Mouse (Mus musculus): Measurements from ENCODE around the gene Rpain. TPM values are rescaled to one million over a fixed set of nuclear protein-coding genes. Genes with fewer than 3 reads are reported as not detected.
A peak's percentile ranks its signal among the peaks of the same experiment; 100 is the strongest.

The Rpain gene
- total and polyA plus RNA-seq, 3 experiments = 54.1 to 80.6 (median 64.6) TPM

DNA sequence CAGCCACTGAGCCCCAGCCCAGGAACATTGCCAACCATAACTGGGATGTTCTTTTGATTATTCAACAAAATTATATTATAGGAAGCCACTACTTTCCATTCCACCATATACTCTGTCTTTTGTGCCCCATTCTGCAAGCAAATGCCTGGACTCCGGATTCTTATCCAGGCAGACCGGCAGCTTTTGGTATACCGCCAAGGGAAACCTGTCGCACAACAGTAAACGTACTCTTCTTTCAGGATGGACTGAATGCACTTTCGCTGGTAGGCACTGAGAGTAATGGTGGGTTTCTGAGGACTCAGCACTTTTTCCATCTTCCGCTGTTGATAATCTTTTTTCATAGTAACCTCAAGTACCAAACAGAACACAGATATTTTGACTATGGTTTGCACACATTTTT is 26.4 kb upstream of the Rpain start:
- Histone ChIP-seq H3K27me3 (replicated peaks) (no peaks in the 10 kb centered on the region), H3K9ac (ENCODE audit: insufficient read depth, low read depth) (no peak overlapping the region), H3K9me3 (replicated peaks; ENCODE audit: low read length) (no peaks in the 10 kb centered on the region), H3K4me3 (replicated peaks in 1 of 3; ENCODE audit: low read depth in 2 of 3, low read length in 2 of 3, poor library complexity in 1 of 3) (no peak overlapping the region), H3K36me3 (replicated peaks in 1 of 2; ENCODE audit: control insufficient read depth in 1 of 2, insufficient read depth in 1 of 2, low read length in 1 of 2) (peaks cover 71 to 95% of the 10 kb centered on the region in 2 experiments), H3K79me2 (replicated peaks; ENCODE audit: control insufficient read depth, extremely low read depth, insufficient read depth, poor library complexity, severe bottlenecking) (0 out of 2 replicates have a peak, but pooled peaks cover 4% of the 10 kb centered on the region), H3K27ac (ENCODE audit: insufficient read depth, low read depth) (no peak overlapping the region), H3K4me1 (ENCODE audit: control insufficient read depth in 1 of 2, insufficient read depth in 2 of 2) (peaks cover 0 to 6% of the 10 kb centered on the region in 2 experiments; a peak in 1 of 4 replicates), H3K4me2 (ENCODE audit: insufficient read depth, low read depth, poor library complexity, severe bottlenecking) (no peak overlapping the region)
- DNase-seq (ENCODE audit: extremely low read depth) = no peak
- TF ChIP-seq MAFK (IDR thresholded peaks at IDR 0.05; ENCODE audit: insufficient replicate concordance, low read length) (peak; percentile 67), JUND (conservative IDR thresholded peaks at IDR 0.05; ENCODE audit: low read depth, low read length) (no peak), TBP (conservative IDR thresholded peaks at IDR 0.05; ENCODE audit: low read depth, low read length) (no peak)
- dilution Hi-C loops (cut with MboI; ENCODE audit: extremely low pct_ligation_motif_present, extremely low pct_unique_long_range_greater_than_20kb, low sequenced_read_pairs) = no loop called here
- in situ Hi-C loops (cut with MboI; ENCODE audit: low pct_ligation_motif_present, low pct_unique_long_range_greater_than_20kb, low sequenced_read_pairs) = no loop called here

DNA sequence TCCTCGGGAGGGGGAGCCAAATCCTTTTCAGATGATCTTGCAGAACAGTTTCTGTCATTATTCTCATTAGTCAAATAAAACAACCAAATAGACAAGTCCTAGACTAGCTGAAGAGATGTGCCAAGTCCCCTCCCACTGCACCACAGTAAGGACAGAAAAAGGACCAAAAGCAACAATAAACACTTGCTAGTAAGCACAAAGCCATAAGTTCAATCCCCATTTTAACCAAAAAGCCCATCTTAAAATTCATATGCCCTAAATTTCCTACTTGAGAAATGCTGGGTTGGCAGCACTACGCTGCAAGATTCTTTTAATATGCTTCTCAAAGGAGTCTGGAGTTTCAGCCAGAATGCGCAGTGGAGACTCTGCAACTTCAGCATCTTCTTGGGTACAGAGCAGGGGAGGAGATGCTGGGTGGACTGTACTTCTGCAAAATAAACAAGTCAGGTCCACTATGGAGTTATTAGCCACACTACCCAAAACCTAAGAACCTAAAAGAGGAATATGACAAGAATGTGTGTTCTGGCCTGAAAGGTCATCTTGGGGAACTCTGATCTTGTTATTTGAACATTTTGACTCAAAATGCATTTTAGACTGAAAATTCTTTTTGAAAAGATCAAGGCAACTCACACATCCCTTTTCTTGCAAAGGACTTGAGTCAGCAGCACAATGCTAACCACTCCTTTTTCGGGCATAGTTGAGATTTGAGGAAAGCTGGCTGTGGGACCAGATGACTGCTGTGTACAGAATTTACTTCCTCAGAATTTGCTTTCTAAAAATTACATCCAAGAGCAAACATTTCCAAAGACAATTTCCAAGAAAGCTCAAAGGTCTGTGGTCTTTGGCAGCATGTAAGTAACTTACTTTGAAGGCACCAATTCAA is 24.8 kb upstream of the Rpain start:
- no peak overlapping the region for H3K27ac ChIP-seq (ENCODE audit: insufficient read depth, low read depth)
- peaks cover 0 to 6% of the 10 kb centered on the region in 2 experiments; a peak in 1 of 4 replicates for H3K4me1 ChIP-seq (ENCODE audit: control insufficient read depth in 1 of 2, insufficient read depth in 2 of 2)
- TF ChIP-seq USF1 (IDR thresholded peaks at IDR 0.05; ENCODE audit: low read depth, low read length) (no peak), PAX5 (IDR thresholded peaks at IDR 0.05; ENCODE audit: low read length) (no peak), NRF1 (IDR thresholded peaks at IDR 0.05; ENCODE audit: low read depth, low read length) (no peak), POLR2A (IDR thresholded peaks at IDR 0.05; ENCODE audit: low read depth, low read length) (no peak), POLR2AphosphoS2 (IDR thresholded peaks at IDR 0.05; ENCODE audit: low read depth, low read length) (no peak), MAZ (IDR thresholded peaks at IDR 0.05; ENCODE audit: low read depth, low read length) (no peak), SMC3 (IDR thresholded peaks at IDR 0.05; ENCODE audit: low read depth, low read length) (no peak), UBTF (IDR thresholded peaks at IDR 0.05; ENCODE audit: low read depth, low read length) (no peak), HCFC1 (IDR thresholded peaks at IDR 0.05; ENCODE audit: low read depth, low read length) (no peak), CHD1 (IDR thresholded peaks at IDR 0.05; ENCODE audit: low read depth, low read length) (no peak), BHLHE40 (IDR thresholded peaks at IDR 0.05; ENCODE audit: low read depth, low read length) (no peak), ELF1 (IDR thresholded peaks at IDR 0.05; ENCODE audit: low read depth, low read length) (no peak)
- dilution Hi-C loops (cut with MboI; ENCODE audit: extremely low pct_ligation_motif_present, extremely low pct_unique_long_range_greater_than_20kb, low sequenced_read_pairs) = no loop called here
- no peak overlapping the region for H3K4me2 ChIP-seq (ENCODE audit: insufficient read depth, low read depth, poor library complexity, severe bottlenecking)
- no peak overlapping the region for H3K9ac ChIP-seq (ENCODE audit: insufficient read depth, low read depth)
- no peak for DNase-seq (ENCODE audit: extremely low read depth)
- H3K36me3 ChIP-seq (replicated peaks in 1 of 2; ENCODE audit: control insufficient read depth in 1 of 2, insufficient read depth in 1 of 2, low read length in 1 of 2) = peaks cover 80 to 95% of the 10 kb centered on the region in 2 experiments
- H3K27me3 ChIP-seq (replicated peaks) = no peaks in the 10 kb centered on the region
- no peak overlapping the region for H3K4me3 ChIP-seq (replicated peaks in 1 of 3; ENCODE audit: low read depth in 2 of 3, low read length in 2 of 3, poor library complexity in 1 of 3)
- 0 out of 2 replicates have a peak, but pooled peaks cover 4% of the 10 kb centered on the region for H3K79me2 ChIP-seq (replicated peaks; ENCODE audit: control insufficient read depth, extremely low read depth, insufficient read depth, poor library complexity, severe bottlenecking)
- H3K9me3 ChIP-seq (replicated peaks; ENCODE audit: low read length) = no peaks in the 10 kb centered on the region
- in situ Hi-C loops (cut with MboI; ENCODE audit: low pct_ligation_motif_present, low pct_unique_long_range_greater_than_20kb, low sequenced_read_pairs) = no loop called here

Data from CH12.LX (cell line).